Mouse (Mus musculus) neural tube, postnatal 0 days (tissue): ENCODE data around the gene Gm33543. TPM values are rescaled to one million over a fixed set of nuclear protein-coding genes. Genes with fewer than 3 reads are reported as not detected.

Experiments
- polyA plus RNA-seq: library from polyadenylated mRNA; unstranded; fragments of >200 nt; fragmentation: Nextera tagmentation; extraction: Ambion mirVana; gene quantifications from 2 replicates; pipeline ENCODE4 v1.2.1, GENCODE M21; 2015

Gene Gm33543
- polyA plus RNA-seq, result 0.15 TPM in 1 of 2 replicates, not detected in the other

GRCm38 (mm10) chr10:95842789-95843637 lies at the start of gene Gm33543:
Gene Gm33543, minus strand, starts transcription at chr10:95842930.

Other genes starting within 250 kb of the Gm33543 start
- not detected in 2 replicates for gene Anapc15-ps, start 169.5 kb downstream of the Gm33543 start, polyA plus RNA-seq
- gene Eea1, start 97.7 kb upstream of the Gm33543 start, polyA plus RNA-seq, result 35.4 and 41.2 TPM in 2 replicates